Mouse (Mus musculus): ENCODE measurements around the gene Osmr.

DNA sequence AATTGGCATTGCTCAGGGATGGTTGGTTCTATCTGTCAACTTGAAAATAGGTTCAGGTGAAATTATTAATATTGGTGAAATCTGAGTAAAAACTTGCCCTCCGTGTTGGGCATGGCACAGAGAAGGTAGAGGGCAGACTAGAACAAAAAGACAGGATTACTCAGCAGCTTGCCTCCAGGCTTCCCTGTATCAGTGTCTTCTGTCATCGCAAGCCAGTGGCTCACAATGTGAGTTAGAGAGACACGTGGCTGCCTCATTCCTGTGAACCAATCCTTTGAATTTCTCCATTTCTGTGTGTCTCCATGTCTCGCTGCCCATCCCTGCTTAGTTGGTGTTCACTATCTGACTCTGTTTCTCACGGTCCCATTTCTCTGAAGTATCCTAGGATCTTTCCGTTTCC lies 44.6 kb upstream of the Osmr start:
- TF ChIP-seq POLR2A (IDR thresholded peaks at IDR 0.05; ENCODE audit: borderline replicate concordance, control insufficient read depth, low read depth, low read length) = no peak
- TF ChIP-seq CTCF (IDR thresholded peaks at IDR 0.05; ENCODE audit: control insufficient read depth, insufficient read depth, low read length) = no peak

Measured in bone marrow, adult 2 months (tissue).